Mouse (Mus musculus) limb, embryonic 11.5 days (tissue): ENCODE data around the gene Itih3. TPM values are rescaled to one million over a fixed set of nuclear protein-coding genes. Genes with fewer than 3 reads are reported as not detected.

Source experiments
- ATAC-seq: fragments of 200-750 bp; cut with Nextera tagmentation; 2 replicates; pipeline ENCODE4 v1.8.0; 2017; ENCODE audit warnings: low read depth; ENCODE audit not compliant: insufficient number of reproducible peaks, low FRiP score, low TSS enrichment
- DNase-seq: peaks from one replicate; pipeline ENCODE4 v3.0.0-alpha.2; 2015; ENCODE audit warnings: low spot score
- H3K27ac ChIP-seq: fragments of 300-500 bp; sonication (generic); replicated peaks from 2 replicates; pipeline ENCODE4 v1.5.1; 2014; ENCODE audit warnings: low read depth, mild to moderate bottlenecking, low read length
- H3K27me3 ChIP-seq: fragments of 300-500 bp; sonication (generic); 2 replicates; pipeline ENCODE4 v1.6.1; 2014; ENCODE audit warnings: mild to moderate bottlenecking, low read length, mixed read lengths; ENCODE audit not compliant: control insufficient read depth, insufficient read depth
- H3K36me3 ChIP-seq: fragments of 300-500 bp; sonication (generic); 2 replicates; pipeline ENCODE4 v1.6.1; 2014; ENCODE audit warnings: mild to moderate bottlenecking, low read length, moderate library complexity, mixed read lengths; ENCODE audit not compliant: control insufficient read depth, insufficient read depth
- H3K4me1 ChIP-seq: fragments of 300-500 bp; sonication (generic); 2 replicates; pipeline ENCODE4 v1.6.1; 2014; ENCODE audit warnings: low read length, mixed read lengths; ENCODE audit not compliant: control insufficient read depth, insufficient read depth
- H3K4me2 ChIP-seq: fragments of 300-500 bp; sonication (generic); 2 replicates; pipeline ENCODE4 v1.6.1; 2014; ENCODE audit warnings: low read depth, mild to moderate bottlenecking, moderate library complexity; ENCODE audit not compliant: severe bottlenecking
- H3K4me3 ChIP-seq: fragments of 300-500 bp; sonication (generic); 2 replicates; pipeline ENCODE4 v1.5.1; 2014; ENCODE audit warnings: low read depth, low read length
- H3K9ac ChIP-seq: fragments of 300-500 bp; sonication (generic); 2 replicates; pipeline ENCODE4 v1.6.1; 2014; ENCODE audit warnings: mild to moderate bottlenecking, low read length
- H3K9me3 ChIP-seq: fragments of 300-500 bp; sonication (generic); 2 replicates; pipeline ENCODE4 v1.6.1; 2016; ENCODE audit warnings: low read length; ENCODE audit not compliant: control insufficient read depth
- WGBS: fragments of 180-500 bp; shearing (Covaris S2); extraction: QIAGEN DNeasy Blood & Tissue Kit; methylation state at CpG from one replicate; pipeline ENCODE4 v1.1.7; 2014; 5-methylcytosine and 5-hydroxymethylcytosine counted together
- polyA plus RNA-seq: library from polyadenylated mRNA; unstranded; fragments of >200 nt; fragmentation: Nextera tagmentation; extraction: Ambion mirVana; gene quantifications from 2 replicates; pipeline ENCODE4 v1.2.1, GENCODE M21; 2014

The Itih3 gene
- polyA plus RNA-seq, 1 experiment from 2014 or later = 0.15 TPM

- ATAC-seq = no peak
- Histone ChIP-seq H3K27me3 (no peaks in the 10 kb centered on the region), H3K4me1 (no peaks in the 10 kb centered on the region), H3K9ac (no peak overlapping the region), H3K9me3 (no peaks in the 10 kb centered on the region), H3K4me3 (no peak overlapping the region), H3K36me3 (no peaks in the 10 kb centered on the region), H3K4me2 (no peak overlapping the region), H3K27ac (no peak overlapping the region)
- no peak for DNase-seq
- 90% methylated on average over 8 of the region's 8 CpGs for WGBS
These were observed 12.4 kb downstream of the Itih3 start for GRCm38 (mm10) chr14:30911141-30911540.

GRCm38 (mm10) chr14:30907814-30908265 is 15.7 kb downstream of the Itih3 start:
- H3K9me3 ChIP-seq = no peaks in the 10 kb centered on the region
- no peaks in the 10 kb centered on the region for H3K4me1 ChIP-seq
- no peak for ATAC-seq
- 80% methylated on average over 3 of the region's 3 CpGs for WGBS
- H3K27me3 ChIP-seq = no peaks in the 10 kb centered on the region
- H3K4me2 ChIP-seq = no peak overlapping the region
- no peak overlapping the region for H3K9ac ChIP-seq
- DNase-seq = no peak
- H3K27ac ChIP-seq = no peak overlapping the region
- no peaks in the 10 kb centered on the region for H3K36me3 ChIP-seq
- H3K4me3 ChIP-seq = no peak overlapping the region

GRCm38 (mm10) chr14:30906001-30906400 is 17.6 kb downstream of the Itih3 start:
- H3K4me1 ChIP-seq = no peaks in the 10 kb centered on the region
- no peaks in the 10 kb centered on the region for H3K36me3 ChIP-seq
- H3K4me3 ChIP-seq = no peak overlapping the region
- DNase-seq (no peak), ATAC-seq (no peak)
- H3K27ac ChIP-seq = no peak overlapping the region
- H3K4me2 ChIP-seq = no peak overlapping the region
- no peak overlapping the region for H3K9ac ChIP-seq
- no peaks in the 10 kb centered on the region for H3K9me3 ChIP-seq
- WGBS = 90% methylated on average over 6 of the region's 6 CpGs
- no peaks in the 10 kb centered on the region for H3K27me3 ChIP-seq

GRCm38 (mm10) chr14:30904307-30904706 is 19.3 kb downstream of the Itih3 start:
- Histone ChIP-seq H3K9ac (no peak overlapping the region), H3K27me3 (no peaks in the 10 kb centered on the region), H3K4me1 (no peaks in the 10 kb centered on the region), H3K36me3 (no peaks in the 10 kb centered on the region), H3K4me2 (no peak overlapping the region), H3K4me3 (no peak overlapping the region), H3K9me3 (no peaks in the 10 kb centered on the region), H3K27ac (no peak overlapping the region)
- WGBS = 84% methylated on average over 8 of the region's 8 CpGs
- DNase-seq = no peak
- ATAC-seq = no peak

GRCm38 (mm10) chr14:30903036-30903435 is 20.5 kb downstream of the Itih3 start:
- DNase-seq (no peak), ATAC-seq (no peak)
- WGBS = 59% methylated on average over 3 of the region's 3 CpGs
- H3K4me1 ChIP-seq = no peaks in the 10 kb centered on the region
- no peaks in the 10 kb centered on the region for H3K9me3 ChIP-seq
- H3K27ac ChIP-seq = no peak overlapping the region
- no peak overlapping the region for H3K4me2 ChIP-seq
- H3K36me3 ChIP-seq = no peaks in the 10 kb centered on the region
- no peak overlapping the region for H3K9ac ChIP-seq
- H3K27me3 ChIP-seq = no peaks in the 10 kb centered on the region
- H3K4me3 ChIP-seq = no peak overlapping the region

GRCm38 (mm10) chr14:30902628-30903027 is 20.9 kb downstream of the Itih3 start:
- no peak overlapping the region for H3K4me3 ChIP-seq
- H3K4me2 ChIP-seq = no peak overlapping the region
- WGBS = 84% methylated on average over 5 of the region's 5 CpGs
- DNase-seq (no peak), ATAC-seq (no peak)
- H3K27ac ChIP-seq = no peak overlapping the region
- no peaks in the 10 kb centered on the region for H3K4me1 ChIP-seq
- no peaks in the 10 kb centered on the region for H3K27me3 ChIP-seq
- H3K9ac ChIP-seq = no peak overlapping the region
- H3K36me3 ChIP-seq = no peaks in the 10 kb centered on the region
- no peaks in the 10 kb centered on the region for H3K9me3 ChIP-seq

- no peaks in the 10 kb centered on the region for H3K27me3 ChIP-seq
- H3K4me1 ChIP-seq = no peaks in the 10 kb centered on the region
- WGBS = 69% methylated on average over 3 of the region's 3 CpGs
- H3K4me3 ChIP-seq = no peak overlapping the region
- H3K9ac ChIP-seq = no peak overlapping the region
- no peak for DNase-seq
- H3K36me3 ChIP-seq = no peaks in the 10 kb centered on the region
- no peak overlapping the region for H3K27ac ChIP-seq
- ATAC-seq = no peak
- H3K4me2 ChIP-seq = no peak overlapping the region
- no peaks in the 10 kb centered on the region for H3K9me3 ChIP-seq
These were observed 23.6 kb downstream of the Itih3 start for GRCm38 (mm10) chr14:30899972-30900371.

GRCm38 (mm10) chr14:30888271-30888732 is 35.3 kb downstream of the Itih3 start:
- H3K4me3 ChIP-seq = no peak overlapping the region
- ATAC-seq (no peak), DNase-seq (no peak)
- no peaks in the 10 kb centered on the region for H3K27me3 ChIP-seq
- H3K4me1 ChIP-seq = peaks cover 3% of the 10 kb centered on the region; the same call in 1 of the 2 replicates
- no peak overlapping the region for H3K4me2 ChIP-seq
- H3K36me3 ChIP-seq = no peaks in the 10 kb centered on the region
- H3K9ac ChIP-seq = no peak overlapping the region
- 24% methylated on average over 9 of the region's 9 CpGs for WGBS
- no peak overlapping the region for H3K27ac ChIP-seq
- no peaks in the 10 kb centered on the region for H3K9me3 ChIP-seq

- WGBS = 91% methylated on average over 3 of the region's 3 CpGs
- peaks cover 3% of the 10 kb centered on the region; the same call in 1 of the 2 replicates for H3K4me1 ChIP-seq
- no peak within 1 kb of the TSS for H3K4me2 ChIP-seq
- H3K9me3 ChIP-seq = no peaks in the 10 kb centered on the region
- no peak for DNase-seq
- H3K4me3 ChIP-seq = no peak within 1 kb of the TSS
- no peaks in the 10 kb centered on the region for H3K27me3 ChIP-seq
- no peak within 1 kb of the TSS for H3K9ac ChIP-seq
- no peak within 1 kb of the TSS for H3K27ac ChIP-seq
- no peaks in the 10 kb centered on the region for H3K36me3 ChIP-seq
- no peak for ATAC-seq
These were observed 37.4 kb downstream of the Itih3 start, which contains the start of gene Itih4 for GRCm38 (mm10) chr14:30886204-30886603. TSS of gene Itih4 (plus strand) at chr14:30886476.
